Mouse (Mus musculus) large intestine, adult 2 months (tissue): ENCODE results near the gene Aadat. TPM values are rescaled to one million over a fixed set of nuclear protein-coding genes. Genes with fewer than 3 reads are reported as not detected.
"Not testable (repeated sequence)": the region's sequence is repeated elsewhere in the genome, so short reads cannot be mapped to it uniquely, and the experiment has no call there.

Source experiments
- DNase-seq: peaks from one replicate; pipeline ENCODE4 v3.0.0-alpha.2; 2012; ENCODE audit warnings: low read depth, low spot score
- WGBS: fragments of 180-500 bp; shearing (Covaris S2); methylation state at CpG from one replicate; pipeline ENCODE4 v1.1.7; 2018; 5-methylcytosine and 5-hydroxymethylcytosine counted together
- polyA plus RNA-seq: library from polyadenylated mRNA; depleted of rRNA; stranded (reverse); fragments of >200 nt; gene quantifications from 2 replicates; pipeline ENCODE4 v1.2.3, GENCODE M21; 2012; rRNA removed

Gene Aadat
- polyA plus RNA-seq, result not detected in 2 replicates

DNA sequence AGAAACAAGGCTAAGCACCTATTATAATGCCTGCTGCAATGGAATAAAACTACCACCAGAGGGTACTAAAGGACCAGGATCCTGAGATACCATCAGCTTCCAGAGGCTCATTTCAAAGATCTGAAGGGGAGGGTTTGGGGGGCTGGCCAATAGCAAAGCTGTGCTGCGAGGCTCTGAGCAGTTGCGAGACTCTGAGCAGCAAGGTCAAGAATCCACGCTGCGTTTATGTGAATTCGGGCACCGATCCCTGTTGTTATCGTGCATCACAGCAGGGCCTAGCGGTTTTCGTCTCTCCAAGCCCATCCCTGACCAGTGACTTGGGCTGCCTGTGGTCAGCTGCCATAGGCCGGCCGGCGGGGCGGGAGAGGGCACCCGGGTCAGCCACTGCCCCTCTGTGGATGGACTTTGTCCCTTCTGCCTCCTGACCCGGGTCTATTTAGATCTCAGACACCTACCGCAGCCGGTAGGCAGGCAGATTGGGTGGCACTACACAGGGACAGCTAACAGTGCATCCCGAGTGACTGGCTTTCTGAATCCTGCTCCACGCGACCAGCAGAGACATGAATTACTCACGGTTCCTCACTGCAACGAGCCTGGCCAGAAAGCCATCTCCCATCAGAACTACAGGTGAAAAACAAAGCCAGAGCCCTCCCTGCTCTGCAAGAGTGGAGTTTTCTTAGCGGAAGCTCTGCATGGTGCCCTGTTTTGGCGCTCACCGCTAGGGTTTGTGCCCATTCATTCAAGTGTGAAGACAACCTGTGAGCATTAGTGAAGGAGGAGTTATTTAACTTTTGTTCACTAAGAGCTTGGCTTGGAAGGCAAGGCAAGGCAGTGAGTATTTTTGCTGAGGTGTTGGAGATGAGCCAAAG, at the start of gene Aadat:
Aadat (plus strand) TSS at position 280 of the 869 bp plus-strand sequence.
- peak; percentile 10 for DNase-seq
- 5% methylated on average over 25 of the region's 25 CpGs for WGBS

DNA sequence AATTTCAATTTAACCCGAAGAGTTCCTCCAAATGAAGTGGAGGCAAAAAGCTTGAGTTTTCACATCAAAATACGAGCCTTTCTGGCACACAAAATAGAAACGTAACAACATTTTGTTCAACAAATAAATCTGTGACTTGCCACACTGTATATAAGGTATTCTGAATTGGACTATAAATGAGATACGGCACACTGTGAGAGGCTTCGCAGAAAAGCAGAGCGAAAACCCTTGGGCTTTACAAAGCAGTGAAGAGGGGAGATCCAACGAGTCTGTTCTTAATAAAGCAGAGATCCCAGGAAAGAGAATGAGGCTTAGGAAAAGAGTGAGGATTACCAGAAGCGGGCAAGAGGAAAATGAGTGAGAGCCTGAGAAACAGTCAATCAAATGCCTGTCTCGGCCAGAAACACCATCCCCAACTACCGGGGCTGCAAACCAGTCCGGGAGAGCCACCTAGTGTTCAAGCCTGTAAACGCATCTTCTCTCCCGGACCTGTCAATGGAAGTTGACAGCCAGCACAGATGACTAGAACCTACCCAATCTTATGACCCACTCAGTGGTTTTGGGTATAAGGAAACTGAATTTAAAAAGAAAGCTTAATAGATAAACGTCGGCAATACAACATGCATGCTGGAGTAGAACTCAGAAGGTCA, 38.9 kb upstream of the Aadat start:
- no peak for DNase-seq
- 38% methylated on average over 15 of the region's 15 CpGs for WGBS

DNA sequence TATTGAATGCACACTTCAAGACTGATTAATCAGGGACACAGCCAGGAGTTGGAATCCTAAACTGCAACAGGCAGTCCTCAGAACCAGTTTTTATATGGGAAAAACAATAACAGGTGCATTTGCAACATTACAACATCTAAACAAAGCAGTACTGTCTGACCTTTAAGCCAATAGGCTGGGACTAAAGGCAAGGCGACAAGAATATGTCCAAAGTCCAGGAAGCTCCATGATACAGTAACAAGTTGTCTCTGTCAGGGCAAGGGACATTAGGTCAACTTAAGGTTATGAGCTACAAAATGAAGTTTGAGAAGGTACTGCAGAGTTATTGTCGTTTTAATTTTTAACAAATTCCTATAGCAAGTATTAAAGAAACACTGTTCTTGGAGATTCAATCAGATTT, 15.6 kb upstream of the Aadat start:
- no peak for DNase-seq
- 51% methylated on average over 2 of the region's 2 CpGs for WGBS

- 70% methylated on average over 2 of the region's 2 CpGs for WGBS
- DNase-seq, result no peak
These were observed 13.9 kb upstream of the Aadat start for GRCm38 (mm10) chr8:60491871-60492270.

DNA sequence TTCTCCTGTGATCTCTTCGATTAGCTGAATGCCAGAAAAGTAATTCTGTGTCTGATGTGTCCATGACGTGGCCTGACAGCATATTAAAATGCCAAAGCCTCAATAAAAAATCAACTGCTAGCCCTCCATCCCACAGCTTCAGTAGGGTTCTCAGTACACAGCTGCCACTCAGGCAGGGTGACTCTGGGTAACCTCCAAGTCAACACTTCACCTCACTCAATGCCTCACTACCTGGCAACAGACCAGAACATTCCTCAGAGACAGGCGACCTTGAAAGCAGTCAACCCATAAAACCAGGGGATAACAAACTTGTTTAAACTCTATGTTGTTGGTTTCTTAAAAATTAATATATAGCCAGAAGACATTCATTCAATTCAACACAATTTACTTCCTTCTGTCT, 13.3 kb upstream of the Aadat start:
- no peak for DNase-seq
- 17% methylated on average over 3 of the region's 3 CpGs for WGBS

DNA sequence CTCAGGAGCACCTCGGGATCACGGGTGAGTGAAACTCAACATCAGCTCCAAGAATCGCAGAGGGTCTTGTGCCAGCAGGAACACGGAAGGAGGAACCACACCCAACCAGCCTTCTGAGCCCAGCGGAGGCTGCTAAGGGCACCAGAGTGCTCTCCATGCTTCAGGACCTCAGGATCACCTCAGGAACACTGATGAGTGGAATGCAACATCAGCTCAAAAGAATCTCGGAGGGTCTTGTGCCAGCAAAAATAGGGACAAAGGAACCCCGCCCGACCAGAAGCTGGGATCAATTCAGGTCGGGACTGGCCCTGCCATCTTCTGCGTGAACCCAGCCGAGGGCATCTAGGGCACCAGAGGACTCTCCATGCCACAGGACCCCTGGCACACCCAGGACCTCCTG, 11.1 kb upstream of the Aadat start:
- no peak for DNase-seq
- WGBS, result 89% methylated on average over 11 of the region's 11 CpGs

DNA sequence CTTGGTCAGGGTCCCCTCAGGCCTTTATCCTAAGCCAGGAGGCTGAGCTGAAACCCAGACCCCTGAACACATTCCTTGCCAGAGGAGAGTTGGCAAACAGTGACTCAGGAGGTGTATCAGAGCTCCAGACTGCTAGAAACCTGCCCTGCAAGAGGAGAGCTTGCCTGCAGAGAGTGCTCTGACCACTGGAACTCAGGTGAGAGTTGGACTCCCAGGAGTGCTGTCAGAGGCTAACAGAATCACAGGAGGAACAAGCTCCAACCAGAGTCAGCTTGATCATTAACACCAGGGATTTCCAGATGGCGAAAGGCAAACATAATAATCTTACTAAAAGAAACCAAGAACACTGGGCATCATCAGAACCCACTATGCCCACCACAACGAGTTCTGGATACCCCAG, 10.7 kb upstream of the Aadat start:
- not testable (repeated sequence) for DNase-seq
- WGBS, result 43% methylated on average over 2 of the region's 2 CpGs

DNA sequence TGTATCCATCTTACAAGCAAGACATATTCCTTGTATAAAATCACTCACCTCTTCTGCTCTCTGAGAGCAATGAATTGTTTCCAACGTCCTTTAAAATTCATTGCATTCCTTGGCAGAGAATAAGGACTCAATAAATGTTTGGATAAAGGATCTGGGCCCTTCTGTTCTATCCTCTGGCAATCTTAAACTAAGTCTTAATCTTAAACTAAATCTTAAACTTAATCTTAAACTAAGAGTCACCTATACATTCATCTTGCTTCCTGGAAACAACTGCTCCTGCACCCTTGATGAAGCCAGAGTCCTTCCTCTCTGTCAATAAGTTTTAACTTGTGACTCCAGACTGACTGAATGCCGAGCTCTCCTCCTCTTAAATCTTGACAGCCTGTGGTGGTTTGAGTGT, 2.6 kb upstream of the Aadat start, which contains the start of gene Gm10283:
Gm10283 (minus strand) TSS at position 101 of the 400 bp plus-strand sequence.
- DNase-seq, result no peak
- WGBS, result 26% methylated on average over 2 of the region's 2 CpGs

GRCm38 (mm10) chr8:60518286-60518685, 12.6 kb downstream of the Aadat start:
- no peak for DNase-seq

- no peak for DNase-seq
- whole genome bisulfite sequencing, result 51% methylated on average over 2 of the region's 2 CpGs
These were observed 29.2 kb downstream of the Aadat start for GRCm38 (mm10) chr8:60534945-60535344.

- WGBS, result 61% methylated on average over 3 of the region's 3 CpGs
- DNase-seq, result no peak
These were observed 61.1 kb downstream of the Aadat start for GRCm38 (mm10) chr8:60566783-60567182.

GRCm38 (mm10) chr8:60577231-60577630, 71.5 kb downstream of the Aadat start:
- no peak for DNase-seq
- WGBS, result 63% methylated on average over 1 of the region's 1 CpGs

DNA sequence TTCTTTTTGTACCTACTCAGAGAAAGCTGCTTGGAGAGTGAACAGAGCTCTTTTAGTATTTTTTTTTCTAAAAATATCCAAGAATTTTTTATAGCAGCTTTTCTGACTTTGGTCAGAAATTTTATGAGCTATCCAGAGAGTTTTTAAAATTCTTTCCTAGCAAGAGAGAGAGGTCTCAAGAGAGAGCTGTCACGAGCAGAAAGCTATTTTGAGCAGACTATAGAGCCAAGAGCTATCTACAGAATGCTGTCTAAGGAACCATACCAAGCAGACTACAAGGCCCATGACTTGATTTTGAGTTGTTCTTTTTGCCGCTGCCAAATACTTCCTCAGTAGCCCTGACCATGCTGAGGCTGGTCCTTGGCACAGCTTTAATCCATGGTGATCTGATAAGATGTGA, 77.6 kb downstream of the Aadat start:
- no peak for DNase-seq
- 66% methylated on average over 2 of the region's 2 CpGs for WGBS

DNA sequence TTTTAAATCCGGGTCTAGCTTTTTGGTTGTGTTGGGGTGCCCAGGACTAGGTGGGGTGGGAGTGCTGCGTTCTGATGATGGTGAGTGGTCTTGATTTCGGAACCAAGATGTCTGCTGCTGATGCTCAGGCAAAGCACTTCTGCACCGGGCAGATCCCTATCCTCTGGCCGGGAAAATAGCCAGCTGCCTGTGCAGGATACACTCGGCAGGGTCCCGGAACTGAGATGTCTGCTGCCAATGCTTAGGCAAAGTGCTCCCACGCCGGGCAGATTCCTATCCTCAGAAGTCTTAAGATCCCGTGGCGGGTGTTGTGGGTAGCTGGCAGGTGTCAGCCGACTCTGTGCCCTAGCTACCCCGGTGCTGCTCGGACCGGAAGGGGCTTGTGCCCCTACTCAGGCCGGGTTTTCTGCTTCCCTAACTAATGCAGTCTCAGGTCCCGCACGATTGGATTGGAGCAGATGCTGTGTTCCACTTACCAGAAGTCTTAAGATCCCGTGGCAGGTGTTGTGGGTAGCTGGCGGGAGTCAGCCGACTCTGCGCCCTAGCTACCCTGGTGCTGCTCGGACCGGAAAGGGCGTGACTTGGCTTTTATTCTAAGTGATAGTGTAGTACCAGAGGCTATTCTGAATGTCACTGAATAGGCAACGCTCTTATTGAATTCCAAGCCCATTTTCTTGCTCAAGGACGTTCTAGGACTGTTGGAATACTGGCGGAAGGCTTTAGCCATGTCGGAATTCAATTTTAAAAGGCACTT, 85.8 kb downstream of the Aadat start:
- 90% methylated on average over 29 of the region's 29 CpGs for WGBS
- not testable (repeated sequence) for DNase-seq

- 69% methylated on average over 3 of the region's 3 CpGs for WGBS
- DNase-seq, result no peak
These were observed 89.0 kb downstream of the Aadat start for GRCm38 (mm10) chr8:60594761-60595160.

Other genes starting within 250 kb of the Aadat start
- not detected in 2 replicates for gene Gm10283, start 2.7 kb upstream of the Aadat start, polyA plus RNA-seq
- gene Mfap3l, start 126.9 kb downstream of the Aadat start, polyA plus RNA-seq, result 0.73 and 1.6 TPM in 2 replicates